Mouse (Mus musculus): ENCODE data around the gene Cd300lf. TPM values are rescaled to one million over a fixed set of nuclear protein-coding genes. Genes with fewer than 3 reads are reported as not detected.

Gene Cd300lf
- total RNA-seq (2023; ENCODE audit: inconsistent age) = 9.7 to 14.3 TPM (median 10.3 TPM) in 4 replicates

DNA sequence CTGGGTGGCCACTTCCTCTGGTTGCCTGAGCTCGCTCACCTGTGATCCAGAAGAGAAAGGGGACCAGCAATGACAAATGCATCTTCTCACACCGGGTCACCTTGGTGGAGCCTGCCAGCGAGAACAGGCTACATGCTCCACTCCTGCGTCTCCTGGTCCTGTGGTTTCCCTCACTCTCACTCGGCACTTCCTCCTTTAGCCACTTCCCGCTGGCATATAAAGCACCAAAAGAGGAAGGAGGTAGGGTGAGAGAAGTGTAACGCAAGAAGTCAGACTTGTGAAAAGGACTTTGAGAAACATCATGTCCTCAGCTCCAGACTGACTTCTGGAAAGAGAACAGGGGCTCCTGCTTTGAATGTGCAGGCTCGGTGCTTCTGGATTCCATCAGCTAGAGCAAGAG lies at the start of gene Cd300lf:
Cd300lf (minus strand) TSS at position 193 of the 400 bp plus-strand sequence.

DNA sequence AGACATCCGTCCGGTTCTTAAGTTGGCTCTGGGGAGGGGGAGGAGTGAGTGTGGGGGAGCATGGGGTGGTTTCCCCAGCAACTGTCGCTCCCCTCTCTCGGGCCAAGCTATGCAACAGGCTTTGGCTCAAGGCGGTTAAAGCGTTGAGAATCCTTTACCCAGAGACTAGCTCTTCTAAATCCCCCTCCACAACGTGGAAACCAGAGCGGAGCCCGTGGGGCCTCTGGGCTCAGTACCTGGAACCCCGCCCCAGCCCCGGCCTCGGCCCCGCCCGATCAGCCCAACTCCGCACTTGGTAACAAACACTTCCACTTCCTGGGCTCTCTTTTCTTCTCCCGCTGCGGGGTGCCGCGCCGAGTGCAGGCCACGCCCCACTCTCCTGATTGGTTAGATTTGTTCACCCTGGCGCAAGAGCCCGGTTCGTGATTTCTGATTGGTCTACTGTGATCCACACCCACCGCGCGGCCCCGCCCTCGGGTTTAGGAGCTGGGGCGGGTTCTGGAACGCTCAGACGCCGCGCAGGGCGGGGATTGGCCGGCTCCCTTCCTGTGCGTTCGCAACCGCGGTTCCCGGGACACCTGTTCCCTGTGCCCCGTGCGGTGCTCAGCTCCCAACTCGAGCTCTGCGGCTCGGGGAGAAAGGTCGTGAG lies 29.2 kb upstream of the Cd300lf start, which contains the start of gene Slc9a3r1:
Slc9a3r1 (plus strand) TSS at position 510 of the 649 bp plus-strand sequence.

DNA sequence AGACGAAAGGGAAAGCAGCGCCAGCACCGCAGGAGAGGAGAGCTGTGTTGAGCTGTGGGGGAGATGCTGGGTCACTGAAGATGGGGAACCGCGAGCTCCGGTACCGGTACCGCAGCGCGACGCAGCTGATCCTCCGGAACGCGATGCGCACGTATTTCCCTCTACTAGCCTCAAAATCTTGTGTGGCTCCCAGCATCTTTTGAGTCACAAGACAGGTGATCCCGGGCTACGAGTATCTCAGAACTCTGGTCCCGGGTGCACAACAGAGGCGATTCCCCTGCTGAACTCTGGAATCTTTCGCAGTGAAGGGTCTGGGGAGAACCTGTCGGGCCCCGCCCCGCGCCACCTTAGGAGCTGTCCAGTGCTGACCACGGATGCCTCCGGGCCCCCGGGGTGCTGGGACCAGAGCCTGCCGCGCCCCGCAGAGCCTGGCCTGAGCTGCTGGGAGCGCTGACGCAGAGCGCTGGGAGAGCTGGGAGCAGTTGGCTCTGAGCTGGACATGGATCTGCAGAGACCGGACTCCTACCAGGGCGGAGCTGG lies 42.4 kb downstream of the Cd300lf start, which contains the start of gene Rab37:
Rab37 (plus strand) TSS at position 70 of the 540 bp plus-strand sequence.

Other genes with a start within 250 kb of the Cd300lf start
- 0.71 to 1.3 TPM (median 0.95 TPM) in 4 replicates for gene Cd300a, start 244.0 kb downstream of the Cd300lf start, total RNA-seq (2023; ENCODE audit: inconsistent age)
- gene Cd300lb, start 199.6 kb downstream of the Cd300lf start, total RNA-seq (2023; ENCODE audit: inconsistent age) = 0.26 to 1.3 TPM in 2 of 4 replicates, not detected in the others
- gene Cd300c, start 164.8 kb downstream of the Cd300lf start, total RNA-seq (2023; ENCODE audit: inconsistent age) = not detected in 4 replicates
- gene Cd300ld, start 144.1 kb downstream of the Cd300lf start, total RNA-seq (2023; ENCODE audit: inconsistent age) = 0.51 to 1.00 TPM (median 0.70 TPM) in 4 replicates
- gene Cd300c2, start 132.1 kb downstream of the Cd300lf start, total RNA-seq (2023; ENCODE audit: inconsistent age) = 0.60 to 2.1 TPM (median 1.6 TPM) in 4 replicates
- not detected in 4 replicates for gene Cd300ld2, start 117.8 kb downstream of the Cd300lf start, total RNA-seq (2023; ENCODE audit: inconsistent age)
- not detected in 4 replicates for gene Cd300ld4, start 107.0 kb downstream of the Cd300lf start, total RNA-seq (2023; ENCODE audit: inconsistent age)
- 0.90 to 1.1 TPM (median 0.95 TPM) in 4 replicates for gene Cd300ld5, start 96.2 kb downstream of the Cd300lf start, total RNA-seq (2023; ENCODE audit: inconsistent age)
- gene Cd300ld3, start 85.6 kb downstream of the Cd300lf start, total RNA-seq (2023; ENCODE audit: inconsistent age) = 0.90 to 1.1 TPM (median 0.96 TPM) in 4 replicates
- gene Cd300e, start 71.8 kb downstream of the Cd300lf start, total RNA-seq (2023; ENCODE audit: inconsistent age) = 0.39 to 1.3 TPM (median 1.2 TPM) in 4 replicates
- 4.1 to 6.9 TPM (median 4.9 TPM) in 4 replicates for gene Rab37, start 42.6 kb downstream of the Cd300lf start, total RNA-seq (2023; ENCODE audit: inconsistent age)
- 73.9 to 83.7 TPM (median 79.0 TPM) in 4 replicates for gene Slc9a3r1, start 29.3 kb upstream of the Cd300lf start, total RNA-seq (2023; ENCODE audit: inconsistent age)
- 14.8 to 19.6 TPM (median 16.6 TPM) in 4 replicates for gene Tmem104, start 53.5 kb upstream of the Cd300lf start, total RNA-seq (2023; ENCODE audit: inconsistent age)
- gene Nat9, start 53.9 kb upstream of the Cd300lf start, total RNA-seq (2023; ENCODE audit: inconsistent age) = 15.6 to 30.2 TPM (median 19.0 TPM) in 4 replicates
- gene Grin2c, start 133.3 kb upstream of the Cd300lf start, total RNA-seq (2023; ENCODE audit: inconsistent age) = not detected in 4 replicates
- 18.4 to 21.9 TPM (median 20.6 TPM) in 4 replicates for gene Fdxr, start 143.1 kb upstream of the Cd300lf start, total RNA-seq (2023; ENCODE audit: inconsistent age)
- gene Fads6, start 163.7 kb upstream of the Cd300lf start, total RNA-seq (2023; ENCODE audit: inconsistent age) = 0.19 TPM in 1 of 4 replicates, not detected in the others
- gene Otop2, start 173.2 kb upstream of the Cd300lf start, total RNA-seq (2023; ENCODE audit: inconsistent age) = not detected in 4 replicates
- not detected in 4 replicates for gene Ush1g, start 188.0 kb upstream of the Cd300lf start, total RNA-seq (2023; ENCODE audit: inconsistent age)
- not detected in 4 replicates for gene Otop3, start 200.7 kb upstream of the Cd300lf start, total RNA-seq (2023; ENCODE audit: inconsistent age)
- gene Hid1, start 233.8 kb upstream of the Cd300lf start, total RNA-seq (2023; ENCODE audit: inconsistent age) = 0.16 to 1.3 TPM (median 0.62 TPM) in 4 replicates
- gene Cdr2l, start 247.9 kb upstream of the Cd300lf start, total RNA-seq (2023; ENCODE audit: inconsistent age) = not detected in 4 replicates

All from B cell, adult (primary cell).